Mouse (Mus musculus) cerebellum, adult 2 months (tissue): ENCODE results near the gene Il17f.

Experiments
- CTCF ChIP-seq: fragments of 200-500 bp; IDR thresholded peaks from 2 replicates; pipeline ENCODE4 v1.5.1; 2011; ENCODE audit warnings: low read depth, mild to moderate bottlenecking, control low read depth, low read length, moderate library complexity, borderline replicate concordance; ENCODE audit not compliant: insufficient read depth
- POLR2A ChIP-seq: fragments of 200-500 bp; IDR thresholded peaks from 2 replicates; pipeline ENCODE4 v1.6.1; 2011; ENCODE audit warnings: low read length, control low read depth, borderline replicate concordance; ENCODE audit not compliant: insufficient read depth

- TF ChIP-seq POLR2A: no peak
- TF ChIP-seq CTCF: no peak
Observed at GRCm38 (mm10) chr1:20804526-20804925, 14.1 kb upstream of the Il17f start.
